Mouse (Mus musculus) lung, adult 10 weeks (tissue): ENCODE data around the gene Snai3. TPM values are rescaled to one million over a fixed set of nuclear protein-coding genes. Genes with fewer than 3 reads are reported as not detected.

Source experiments
- polyA plus RNA-seq: library from polyadenylated mRNA; stranded (reverse); fragments of 350-450 nt; fragmentation: Illumina TruSeq; extraction: RNeasy Lipid Tissue Mini Kit (QIAGEN cat#74804); gene quantifications from one replicate; pipeline ENCODE4 v1.2.3, GENCODE M21; 2014; ENCODE audit warnings: low read depth, low replicate concordance; ENCODE audit not compliant: insufficient read depth

Snai3 gene
- polyA plus RNA-seq = 0.38 TPM

GRCm38 (mm10) chr8:122460524-122461472 lies at the start of gene Snai3:
TSS of gene Snai3 (minus strand) at chr8:122460733.

GRCm38 (mm10) chr8:122475580-122476320 lies 15.2 kb upstream of the Snai3 start, which contains the start of the genes Rnf166 and Ctu2:
TSS of gene Rnf166 (minus strand) at chr8:122476064.
TSS of gene Ctu2 (plus strand) at chr8:122476143.

GRCm38 (mm10) chr8:122443262-122444006 lies 17.1 kb downstream of the Snai3 start, which contains the start of gene Mvd:
TSS of gene Mvd (minus strand) at chr8:122443422.

GRCm38 (mm10) chr8:122432443-122433268 lies 27.9 kb downstream of the Snai3 start, which contains the start of gene Cyba:
TSS of gene Cyba (minus strand) at chr8:122432930.

GRCm38 (mm10) chr8:122421376-122422070 lies 39.0 kb downstream of the Snai3 start, which contains the start of gene Il17c:
TSS of gene Il17c (plus strand) at chr8:122422020.

Other genes starting within 250 kb of the Snai3 start
- 5.1 TPM for gene Zfpm1, start 178.6 kb downstream of the Snai3 start, polyA plus RNA-seq
- gene Trhr2, start 100.0 kb downstream of the Snai3 start, polyA plus RNA-seq = not detected
- gene Zc3h18, start 84.1 kb downstream of the Snai3 start, polyA plus RNA-seq = 12.5 TPM
- not detected for gene Il17c, start 38.7 kb downstream of the Snai3 start, polyA plus RNA-seq
- 309 TPM for gene Cyba, start 27.8 kb downstream of the Snai3 start, polyA plus RNA-seq
- 15.7 TPM for gene Mvd, start 17.3 kb downstream of the Snai3 start, polyA plus RNA-seq
- 25.3 TPM for gene Rnf166, start 15.3 kb upstream of the Snai3 start, polyA plus RNA-seq
- 12.7 TPM for gene Ctu2, start 15.4 kb upstream of the Snai3 start, polyA plus RNA-seq
- 35.9 TPM for gene Piezo1, start 90.6 kb upstream of the Snai3 start, polyA plus RNA-seq
- 5.7 TPM for gene Cdt1, start 107.3 kb upstream of the Snai3 start, polyA plus RNA-seq
- 101 TPM for gene Aprt, start 116.2 kb upstream of the Snai3 start, polyA plus RNA-seq
- 6.9 TPM for gene Galns, start 150.7 kb upstream of the Snai3 start, polyA plus RNA-seq
- 63.9 TPM for gene Trappc2l, start 150.9 kb upstream of the Snai3 start, polyA plus RNA-seq
- gene Pabpn1l, start 162.0 kb upstream of the Snai3 start, polyA plus RNA-seq = 0.21 TPM
- 11.2 TPM for gene Cbfa2t3, start 238.4 kb upstream of the Snai3 start, polyA plus RNA-seq